Mouse (Mus musculus) splenic B cell, adult 2 months (primary cell): ENCODE measurements around the gene Olfr536.
"Not testable (repeated sequence)": the region's sequence is repeated elsewhere in the genome, so short reads cannot be mapped to it uniquely, and the experiment has no call there.

Experiments used
- DNase-seq: peaks from one replicate; pipeline ENCODE4 v3.0.0-alpha.2; 2011; ENCODE audit warnings: low read depth, low spot score
- H3K27me3 ChIP-seq: 2 replicates; pipeline ENCODE4 v1.6.1; 2012; ENCODE audit warnings: mild to moderate bottlenecking, low read length, moderate library complexity, mixed read lengths; ENCODE audit not compliant: control insufficient read depth, poor library complexity, insufficient read depth, severe bottlenecking
- H3K36me3 ChIP-seq: 2 replicates; pipeline ENCODE4 v1.6.1; 2012; ENCODE audit warnings: mild to moderate bottlenecking, low read length, moderate library complexity, mixed read lengths; ENCODE audit not compliant: control insufficient read depth, poor library complexity, insufficient read depth, severe bottlenecking

Gene Olfr536

GRCm38 (mm10) chr7:140507346-140508021 lies at the start of gene Olfr536:
TSS of gene Olfr536 (minus strand) at chr7:140507396.
- not testable (repeated sequence) for DNase-seq, H3K36me3 ChIP-seq, H3K27me3 ChIP-seq

DNA sequence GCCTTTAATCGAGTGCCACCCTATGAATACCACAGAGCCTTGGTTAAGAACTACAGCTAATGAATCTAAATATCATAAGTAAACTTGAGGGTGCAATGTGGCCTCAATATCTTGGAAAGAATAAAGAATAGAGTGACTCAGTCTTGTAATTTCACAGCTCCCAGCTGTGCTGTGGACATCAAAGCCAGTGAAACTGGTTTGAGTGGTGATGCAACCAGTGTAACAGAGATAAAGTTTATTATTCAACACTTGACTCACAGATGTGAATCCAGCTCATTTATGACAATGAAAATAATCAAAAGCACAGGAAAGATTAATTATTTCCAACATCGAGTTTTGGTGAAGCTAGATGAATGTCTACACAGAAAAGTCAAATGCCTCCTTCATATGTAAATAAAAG lies 32.5 kb upstream of the Olfr536 start:
- no peaks in the 10 kb centered on the region for H3K27me3 ChIP-seq
- no peak for DNase-seq
- no peaks in the 10 kb centered on the region for H3K36me3 ChIP-seq

DNA sequence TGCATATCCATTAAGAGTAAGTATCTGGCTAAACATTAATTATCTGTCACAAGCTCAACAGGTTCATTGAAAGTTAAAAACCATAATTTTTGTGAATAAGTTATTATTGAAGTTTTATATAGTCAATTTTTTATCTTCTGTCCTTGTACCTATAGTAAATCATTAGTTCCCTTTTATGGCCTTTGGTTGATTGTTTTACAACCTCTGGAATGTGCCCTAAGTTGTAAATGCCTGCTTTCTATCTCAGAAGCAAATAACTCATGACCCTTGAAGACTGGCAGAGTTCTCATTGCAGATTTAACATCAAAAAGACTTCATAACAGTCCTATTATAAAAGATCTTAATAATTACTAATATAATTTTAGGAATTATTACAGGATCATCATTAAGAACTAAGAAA lies 12.5 kb downstream of the Olfr536 start:
- Histone ChIP-seq H3K27me3 (no peaks in the 10 kb centered on the region), H3K36me3 (no peaks in the 10 kb centered on the region)
- DNase-seq: no peak

- Histone ChIP-seq H3K36me3 (no peaks in the 10 kb centered on the region), H3K27me3 (no peaks in the 10 kb centered on the region)
- no peak for DNase-seq
Measured at GRCm38 (mm10) chr7:140494231-140494630, 13.0 kb downstream of the Olfr536 start.

DNA sequence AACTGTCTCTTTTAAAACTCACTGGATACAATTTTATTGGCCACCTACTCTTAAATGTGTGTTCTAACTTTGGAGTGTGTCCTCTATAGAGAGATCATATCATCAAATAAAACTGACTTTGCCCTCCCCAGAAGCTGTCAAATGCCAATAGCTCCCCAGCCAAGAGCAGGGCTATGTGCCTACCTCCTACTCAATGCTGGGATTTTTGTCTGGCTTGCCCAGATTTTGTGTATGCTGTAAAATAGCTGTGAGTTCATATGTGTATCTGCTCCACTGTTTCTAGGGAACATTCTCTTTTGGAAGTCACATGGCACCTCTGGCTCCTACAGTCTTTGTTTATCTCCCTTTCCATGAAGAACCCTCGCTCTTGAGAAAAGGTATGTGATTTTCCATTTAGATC lies 18.2 kb downstream of the Olfr536 start:
- Histone ChIP-seq H3K27me3 (no peaks in the 10 kb centered on the region), H3K36me3 (no peaks in the 10 kb centered on the region)
- DNase-seq: no peak

GRCm38 (mm10) chr7:140483916-140484315 lies 23.3 kb downstream of the Olfr536 start, which contains the start of gene Olfr535:
TSS of gene Olfr535 (plus strand) at chr7:140484216.
- DNase-seq: no peak
- Histone ChIP-seq H3K36me3 (no peaks in the 10 kb centered on the region), H3K27me3 (no peaks in the 10 kb centered on the region)

DNA sequence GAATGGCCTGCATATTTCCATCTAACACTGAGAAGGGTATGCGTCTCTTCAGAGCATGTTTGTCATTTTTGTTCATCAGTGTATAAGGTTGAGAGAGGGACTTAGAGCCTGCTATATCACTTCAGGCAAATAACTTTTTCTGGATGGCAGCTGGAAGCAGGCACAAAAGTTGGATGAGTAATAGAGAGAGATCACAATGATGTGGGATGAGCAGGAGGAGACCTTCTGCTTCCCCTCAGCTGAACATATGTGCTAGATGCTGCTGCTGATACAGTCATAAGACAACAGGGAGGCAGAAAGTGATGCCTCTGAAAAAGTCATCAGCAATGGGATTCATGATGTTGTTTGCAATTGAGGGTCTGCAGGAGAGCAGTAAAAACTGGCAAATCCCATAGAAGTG lies 28.5 kb downstream of the Olfr536 start:
- H3K36me3 ChIP-seq: no peaks in the 10 kb centered on the region
- no peak for DNase-seq
- H3K27me3 ChIP-seq: no peaks in the 10 kb centered on the region

- no peaks in the 10 kb centered on the region for H3K27me3 ChIP-seq
- H3K36me3 ChIP-seq: no peaks in the 10 kb centered on the region
- DNase-seq: no peak
Measured at GRCm38 (mm10) chr7:140477886-140478285, 29.3 kb downstream of the Olfr536 start.

GRCm38 (mm10) chr7:140463070-140463469 lies 44.1 kb downstream of the Olfr536 start, which contains the start of gene Olfr533:
TSS of gene Olfr533 (plus strand) at chr7:140463370.
- not testable (repeated sequence) for H3K27me3 ChIP-seq, DNase-seq, H3K36me3 ChIP-seq
